Mouse (Mus musculus): Measurements from ENCODE around the gene Krtap10-4.
"Not testable (repeated sequence)": the region's sequence is repeated elsewhere in the genome, so short reads cannot be mapped to it uniquely, and the experiment has no call there.

Krtap10-4 gene

GRCm38 (mm10) chr10:77788621-77789020 is 38.3 kb downstream of the Krtap10-4 start:
- intact Hi-C loops (cut with DNase I): no loop called here

GRCm38 (mm10) chr10:77787876-77788275 is 39.0 kb downstream of the Krtap10-4 start, which contains the start of gene Gm7137:
TSS of gene Gm7137 (minus strand) at chr10:77788200.
- intact Hi-C loops (cut with DNase I): not testable (repeated sequence)

- intact Hi-C loops (cut with DNase I): not testable (repeated sequence)
Observed at GRCm38 (mm10) chr10:77783396-77783795, 43.5 kb downstream of the Krtap10-4 start.

GRCm38 (mm10) chr10:77782442-77782841 is 44.5 kb downstream of the Krtap10-4 start, which contains the start of gene Gm3250:
TSS of gene Gm3250 (minus strand) at chr10:77782542.
- intact Hi-C loops (cut with DNase I): not testable (repeated sequence)

- intact Hi-C loops (cut with DNase I): not testable (repeated sequence)
Observed at GRCm38 (mm10) chr10:77776844-77777243, 50.1 kb downstream of the Krtap10-4 start, which contains the start of gene Gm7138. TSS of gene Gm7138 (minus strand) at chr10:77776944.
